Mouse (Mus musculus): ENCODE results near the gene Ispd. TPM values are rescaled to one million over a fixed set of nuclear protein-coding genes. Genes with fewer than 3 reads are reported as not detected.

Gene Ispd
- polyA plus RNA-seq, 1 experiment: 1.4 TPM

GRCm38 (mm10) chr12:36534589-36534988, 153.3 kb downstream of the Ispd start:
- Histone ChIP-seq H3K27me3 (ENCODE audit: control insufficient read depth, insufficient read depth, insufficient read length) (no peaks in the 10 kb centered on the region), H3K4me3 (ENCODE audit: insufficient read depth, poor library complexity, severe bottlenecking) (no peak overlapping the region), H3ac (ENCODE audit: control insufficient read depth, insufficient read length, low read depth) (no peak overlapping the region), H3K79me3 (ENCODE audit: low read depth) (no peaks in the 10 kb centered on the region), H3K36me3 (ENCODE audit: control insufficient read depth, insufficient read depth) (no peaks in the 10 kb centered on the region), H3K79me2 (ENCODE audit: control insufficient read depth, insufficient read depth) (no peaks in the 10 kb centered on the region)
- TF ChIP-seq MAX (IDR thresholded peaks at IDR 0.05): no peak
- no peak for TF ChIP-seq CEBPB (IDR thresholded peaks at IDR 0.05; ENCODE audit: low read depth)
- no peak for TF ChIP-seq FOSL1 (IDR thresholded peaks at IDR 0.05; ENCODE audit: insufficient read depth, low read length, poor library complexity, severe bottlenecking)
- TF ChIP-seq CTCF (IDR thresholded peaks at IDR 0.05; ENCODE audit: control insufficient read depth, insufficient read depth, insufficient read length): no peak
- no peak for TF ChIP-seq USF1 (IDR thresholded peaks at IDR 0.05; ENCODE audit: low read depth)
- TF ChIP-seq MYOG (IDR thresholded peaks at IDR 0.05; ENCODE audit: control insufficient read depth, extremely low read depth, insufficient read length): no peak
- no peak for TF ChIP-seq MYOD1 (IDR thresholded peaks at IDR 0.05; ENCODE audit: control insufficient read depth, insufficient read length, low read depth)

- Histone ChIP-seq H3K79me2 (ENCODE audit: control insufficient read depth, insufficient read depth) (no peaks in the 10 kb centered on the region), H3K36me3 (ENCODE audit: control insufficient read depth, insufficient read depth) (no peaks in the 10 kb centered on the region), H3K79me3 (ENCODE audit: low read depth) (no peaks in the 10 kb centered on the region), H3ac (ENCODE audit: control insufficient read depth, insufficient read length, low read depth) (no peak overlapping the region), H3K4me3 (ENCODE audit: insufficient read depth, poor library complexity, severe bottlenecking) (no peak overlapping the region), H3K27me3 (ENCODE audit: control insufficient read depth, insufficient read depth, insufficient read length) (no peaks in the 10 kb centered on the region)
- TF ChIP-seq CTCF (IDR thresholded peaks at IDR 0.05; ENCODE audit: control insufficient read depth, insufficient read depth, insufficient read length): no peak
- no peak for TF ChIP-seq FOSL1 (IDR thresholded peaks at IDR 0.05; ENCODE audit: insufficient read depth, low read length, poor library complexity, severe bottlenecking)
- no peak for TF ChIP-seq USF1 (IDR thresholded peaks at IDR 0.05; ENCODE audit: low read depth)
- TF ChIP-seq MYOD1 (IDR thresholded peaks at IDR 0.05; ENCODE audit: control insufficient read depth, insufficient read length, low read depth): no peak
- no peak for TF ChIP-seq MYOG (IDR thresholded peaks at IDR 0.05; ENCODE audit: control insufficient read depth, extremely low read depth, insufficient read length)
- no peak for TF ChIP-seq MAX (IDR thresholded peaks at IDR 0.05)
- no peak for TF ChIP-seq CEBPB (IDR thresholded peaks at IDR 0.05; ENCODE audit: low read depth)
These were observed 164.1 kb downstream of the Ispd start for GRCm38 (mm10) chr12:36545318-36545717.

- no peak for TF ChIP-seq FOSL1 (IDR thresholded peaks at IDR 0.05; ENCODE audit: insufficient read depth, low read length, poor library complexity, severe bottlenecking)
- no peak for TF ChIP-seq USF1 (IDR thresholded peaks at IDR 0.05; ENCODE audit: low read depth)
- TF ChIP-seq MAX (IDR thresholded peaks at IDR 0.05): no peak
- TF ChIP-seq CEBPB (IDR thresholded peaks at IDR 0.05; ENCODE audit: low read depth): no peak
- no peak for TF ChIP-seq MYOG (IDR thresholded peaks at IDR 0.05; ENCODE audit: control insufficient read depth, extremely low read depth, insufficient read length)
- no peak for TF ChIP-seq MYOD1 (IDR thresholded peaks at IDR 0.05; ENCODE audit: control insufficient read depth, insufficient read length, low read depth)
- no peak for TF ChIP-seq CTCF (IDR thresholded peaks at IDR 0.05; ENCODE audit: control insufficient read depth, insufficient read depth, insufficient read length)
- H3K36me3 ChIP-seq (ENCODE audit: control insufficient read depth, insufficient read depth): no peaks in the 10 kb centered on the region
- H3K4me3 ChIP-seq (ENCODE audit: insufficient read depth, poor library complexity, severe bottlenecking): no peak overlapping the region
- H3K79me2 ChIP-seq (ENCODE audit: control insufficient read depth, insufficient read depth): no peaks in the 10 kb centered on the region
- no peak overlapping the region for H3ac ChIP-seq (ENCODE audit: control insufficient read depth, insufficient read length, low read depth)
- no peaks in the 10 kb centered on the region for H3K27me3 ChIP-seq (ENCODE audit: control insufficient read depth, insufficient read depth, insufficient read length)
- H3K79me3 ChIP-seq (ENCODE audit: low read depth): no peaks in the 10 kb centered on the region
These were observed 168.2 kb downstream of the Ispd start for GRCm38 (mm10) chr12:36549474-36549873.

- TF ChIP-seq MAX (IDR thresholded peaks at IDR 0.05): no peak
- H3ac ChIP-seq (ENCODE audit: control insufficient read depth, insufficient read length, low read depth): no peak overlapping the region
- H3K36me3 ChIP-seq (ENCODE audit: control insufficient read depth, insufficient read depth): no peaks in the 10 kb centered on the region
- no peak overlapping the region for H3K4me3 ChIP-seq (ENCODE audit: insufficient read depth, poor library complexity, severe bottlenecking)
- no peaks in the 10 kb centered on the region for H3K79me3 ChIP-seq (ENCODE audit: low read depth)
- no peaks in the 10 kb centered on the region for H3K79me2 ChIP-seq (ENCODE audit: control insufficient read depth, insufficient read depth)
- H3K27me3 ChIP-seq (ENCODE audit: control insufficient read depth, insufficient read depth, insufficient read length): no peaks in the 10 kb centered on the region
These were observed 173.4 kb downstream of the Ispd start for GRCm38 (mm10) chr12:36554697-36555096.

GRCm38 (mm10) chr12:36564146-36564545, 182.9 kb downstream of the Ispd start:
- Histone ChIP-seq H3K79me2 (ENCODE audit: control insufficient read depth, insufficient read depth) (no peaks in the 10 kb centered on the region), H3ac (ENCODE audit: control insufficient read depth, insufficient read length, low read depth) (no peak overlapping the region), H3K4me3 (ENCODE audit: insufficient read depth, poor library complexity, severe bottlenecking) (no peak overlapping the region), H3K27me3 (ENCODE audit: control insufficient read depth, insufficient read depth, insufficient read length) (no peaks in the 10 kb centered on the region), H3K36me3 (ENCODE audit: control insufficient read depth, insufficient read depth) (no peaks in the 10 kb centered on the region), H3K79me3 (ENCODE audit: low read depth) (no peaks in the 10 kb centered on the region)
- TF ChIP-seq CTCF (IDR thresholded peaks at IDR 0.05; ENCODE audit: control insufficient read depth, insufficient read depth, insufficient read length): no peak
- no peak for TF ChIP-seq MAX (IDR thresholded peaks at IDR 0.05)
- no peak for TF ChIP-seq MYOG (IDR thresholded peaks at IDR 0.05; ENCODE audit: control insufficient read depth, extremely low read depth, insufficient read length)
- no peak for TF ChIP-seq USF1 (IDR thresholded peaks at IDR 0.05; ENCODE audit: low read depth)
- no peak for TF ChIP-seq CEBPB (IDR thresholded peaks at IDR 0.05; ENCODE audit: low read depth)
- TF ChIP-seq FOSL1 (IDR thresholded peaks at IDR 0.05; ENCODE audit: insufficient read depth, low read length, poor library complexity, severe bottlenecking): no peak
- TF ChIP-seq MYOD1 (IDR thresholded peaks at IDR 0.05; ENCODE audit: control insufficient read depth, insufficient read length, low read depth): no peak

GRCm38 (mm10) chr12:36566974-36567373, 185.7 kb downstream of the Ispd start:
- Histone ChIP-seq H3ac (ENCODE audit: control insufficient read depth, insufficient read length, low read depth) (no peak overlapping the region), H3K27me3 (ENCODE audit: control insufficient read depth, insufficient read depth, insufficient read length) (no peaks in the 10 kb centered on the region), H3K4me3 (ENCODE audit: insufficient read depth, poor library complexity, severe bottlenecking) (no peak overlapping the region), H3K79me3 (ENCODE audit: low read depth) (no peaks in the 10 kb centered on the region), H3K79me2 (ENCODE audit: control insufficient read depth, insufficient read depth) (no peaks in the 10 kb centered on the region), H3K36me3 (ENCODE audit: control insufficient read depth, insufficient read depth) (no peaks in the 10 kb centered on the region)
- no peak for TF ChIP-seq MYOD1 (IDR thresholded peaks at IDR 0.05; ENCODE audit: control insufficient read depth, insufficient read length, low read depth)
- TF ChIP-seq MAX (IDR thresholded peaks at IDR 0.05): no peak
- TF ChIP-seq MYOG (IDR thresholded peaks at IDR 0.05; ENCODE audit: control insufficient read depth, extremely low read depth, insufficient read length): no peak
- no peak for TF ChIP-seq CTCF (IDR thresholded peaks at IDR 0.05; ENCODE audit: control insufficient read depth, insufficient read depth, insufficient read length)
- no peak for TF ChIP-seq CEBPB (IDR thresholded peaks at IDR 0.05; ENCODE audit: low read depth)
